Mouse (Mus musculus) small intestine, adult 2 months (tissue): ENCODE results near the gene Srrd.

Source experiments
- CTCF ChIP-seq: fragments of 200-500 bp; IDR thresholded peaks from 2 replicates; pipeline ENCODE4 v1.5.1; 2012; ENCODE audit warnings: low read depth, mild to moderate bottlenecking, control low read depth, inconsistent platforms, low read length, moderate library complexity, mixed read lengths; ENCODE audit not compliant: insufficient replicate concordance, insufficient read length; ENCODE audit errors: extremely low read depth
- POLR2A ChIP-seq: fragments of 200-500 bp; IDR thresholded peaks from 2 replicates; pipeline ENCODE4 v1.6.1; 2012; ENCODE audit warnings: low read depth, mild to moderate bottlenecking, control low read depth, inconsistent platforms, low read length, moderate library complexity

DNA sequence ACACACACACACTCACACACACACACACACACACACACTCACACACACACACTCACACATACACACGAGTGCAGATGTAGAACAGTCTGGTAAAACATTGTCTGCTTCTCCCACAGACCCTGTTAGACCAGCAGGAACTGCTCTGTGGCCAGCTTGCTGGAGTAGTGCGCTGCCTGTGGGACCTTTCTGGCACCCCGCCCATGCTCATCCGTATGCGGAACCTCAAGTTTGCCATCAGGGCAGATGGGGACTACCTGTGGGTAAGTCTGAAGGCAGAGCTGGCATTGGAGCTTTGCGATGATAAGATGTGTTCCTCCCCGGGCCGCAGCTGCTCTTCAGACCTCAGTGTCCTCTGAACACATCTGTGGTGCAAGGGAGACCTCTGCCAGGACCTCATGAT is 6.3 kb upstream of the Srrd start:
- no peak for TF ChIP-seq POLR2A
- no peak for TF ChIP-seq CTCF
